Mouse (Mus musculus) olfactory bulb, adult 2 months (tissue): Measurements from ENCODE around the gene Brf1. TPM values are rescaled to one million over a fixed set of nuclear protein-coding genes. Genes with fewer than 3 reads are reported as not detected.

Source experiments
- H3K27ac ChIP-seq: fragments of 200-500 bp; 2 replicates; pipeline ENCODE4 v1.5.1; 2012; ENCODE audit warnings: low read depth, low read length; ENCODE audit not compliant: insufficient read depth
- H3K4me1 ChIP-seq: fragments of 200-500 bp; 2 replicates; pipeline ENCODE4 v1.6.1; 2012; ENCODE audit warnings: low read length; ENCODE audit not compliant: control insufficient read depth, insufficient read depth
- H3K4me3 ChIP-seq: fragments of 200-500 bp; 2 replicates; pipeline ENCODE4 v1.5.1; 2012; ENCODE audit warnings: mild to moderate bottlenecking, low read depth, low read length, moderate library complexity; ENCODE audit not compliant: insufficient read depth
- CTCF ChIP-seq: fragments of 200-500 bp; IDR thresholded peaks from 2 replicates; pipeline ENCODE4 v1.5.1; 2012; ENCODE audit warnings: low read depth, mild to moderate bottlenecking, low read length, moderate library complexity; ENCODE audit not compliant: insufficient read depth
- POLR2A ChIP-seq: fragments of 200-500 bp; IDR thresholded peaks from 2 replicates; pipeline ENCODE4 v1.6.1; 2012; ENCODE audit warnings: mild to moderate bottlenecking, low read depth, low read length, moderate library complexity; ENCODE audit not compliant: insufficient read depth
- WGBS: fragments of 180-500 bp; shearing (Covaris S2); methylation state at CpG from one replicate; pipeline ENCODE4 v1.1.7; 2018; 5-methylcytosine and 5-hydroxymethylcytosine counted together
- polyA plus RNA-seq: library from polyadenylated mRNA; stranded (reverse); fragments of >200 nt; gene quantifications from 2 replicates; pipeline ENCODE4 v1.2.4, GENCODE M21; 2012; ENCODE audit warnings: low replicate concordance; ENCODE audit not compliant: missing spikeins, insufficient read depth, insufficient read length

The Brf1 gene
- polyA plus RNA-seq, 1 experiment = not detected

DNA sequence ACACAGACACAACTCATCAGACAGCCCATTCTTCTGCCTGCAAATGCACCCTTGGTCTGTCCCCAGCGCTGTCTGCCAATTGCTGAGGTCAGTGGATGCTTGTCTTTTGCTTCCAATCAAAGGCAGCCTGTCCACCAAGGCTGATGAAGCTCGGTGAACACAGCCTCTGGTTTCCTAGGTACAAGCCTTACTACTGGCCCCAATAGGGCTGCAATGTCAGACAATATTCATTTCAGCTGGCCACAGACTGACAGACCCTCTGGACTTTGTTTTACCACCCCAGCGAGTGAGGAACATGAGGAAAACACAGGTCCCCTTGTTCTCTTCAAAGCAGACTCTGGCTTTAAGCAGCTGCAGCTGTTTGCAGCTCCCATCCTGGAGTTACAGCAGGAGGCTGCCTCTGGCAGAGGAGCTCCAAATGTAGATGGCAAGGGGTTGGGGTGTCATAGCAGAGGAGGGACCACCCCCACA lies 12.6 kb upstream of the Brf1 start:
- peaks cover 32% of the 10 kb centered on the region for H3K4me1 ChIP-seq
- 17% methylated on average over 3 of the region's 3 CpGs for WGBS
- peak overlapping the region; percentile 82 for H3K27ac ChIP-seq
- no peak for TF ChIP-seq POLR2A
- H3K4me3 ChIP-seq = no peak overlapping the region

- no peak for TF ChIP-seq POLR2A
- no peak for TF ChIP-seq CTCF
- Histone ChIP-seq H3K27ac (no peak overlapping the region), H3K4me3 (no peak overlapping the region), H3K4me1 (peaks cover 30% of the 10 kb centered on the region)
- WGBS = 85% methylated on average over 5 of the region's 5 CpGs
These were observed 11.9 kb upstream of the Brf1 start for GRCm38 (mm10) chr12:113012443-113012842.

- no peak overlapping the region for H3K27ac ChIP-seq
- H3K4me1 ChIP-seq = peaks cover 25% of the 10 kb centered on the region
- H3K4me3 ChIP-seq = no peak overlapping the region
- 65% methylated on average over 6 of the region's 6 CpGs for WGBS
- TF ChIP-seq POLR2A (no peak), CTCF (no peak)
These were observed 11.3 kb upstream of the Brf1 start for GRCm38 (mm10) chr12:113011702-113012360.

DNA sequence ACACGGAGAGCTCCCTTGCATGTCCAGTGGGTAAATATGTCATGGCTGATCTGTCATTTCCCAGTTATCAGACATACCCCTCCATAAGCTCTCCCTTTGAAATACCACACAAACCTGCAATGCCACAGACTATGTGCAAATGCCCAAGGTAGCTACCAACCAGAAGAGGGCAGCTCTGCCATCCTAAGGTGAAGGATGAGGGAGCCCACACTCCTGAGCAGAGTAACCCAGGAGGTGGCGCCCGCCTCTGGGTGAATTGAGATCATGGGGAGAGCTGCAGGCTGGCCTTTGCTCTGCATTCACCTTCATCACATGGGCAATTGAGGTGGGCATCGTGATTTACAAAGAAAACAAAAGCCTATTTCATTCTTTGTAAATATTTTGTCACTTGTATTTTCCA lies 4.5 kb upstream of the Brf1 start:
- Histone ChIP-seq H3K27ac (no peak overlapping the region), H3K4me3 (no peak overlapping the region), H3K4me1 (no peaks in the 10 kb centered on the region)
- WGBS = 26% methylated on average over 4 of the region's 4 CpGs
- 0 out of 2 replicates have a peak, but pooled peaks have one; percentile 41 for TF ChIP-seq CTCF
- no peak for TF ChIP-seq POLR2A

GRCm38 (mm10) chr12:113004011-113004410 lies 3.5 kb upstream of the Brf1 start:
- H3K27ac ChIP-seq = no peak overlapping the region
- no peak for TF ChIP-seq POLR2A
- no peak for TF ChIP-seq CTCF
- no peak overlapping the region for H3K4me3 ChIP-seq
- H3K4me1 ChIP-seq = no peaks in the 10 kb centered on the region
- 83% methylated on average over 8 of the region's 8 CpGs for WGBS

GRCm38 (mm10) chr12:113002667-113003066 lies 2.2 kb upstream of the Brf1 start:
- Histone ChIP-seq H3K27ac (no peak overlapping the region), H3K4me1 (peaks cover 5% of the 10 kb centered on the region), H3K4me3 (no peak overlapping the region)
- WGBS = 42% methylated on average over 2 of the region's 2 CpGs
- no peak for TF ChIP-seq POLR2A
- TF ChIP-seq CTCF = no peak

- WGBS = 4% methylated on average over 5 of the region's 5 CpGs
- TF ChIP-seq CTCF (no peak), POLR2A (no peak)
- Histone ChIP-seq H3K4me3 (peak overlapping the region; percentile 51), H3K4me1 (peaks cover 5% of the 10 kb centered on the region), H3K27ac (peak overlapping the region; percentile 18)
These were observed 600 bp upstream of the Brf1 start for GRCm38 (mm10) chr12:113001133-113001474.

- TF ChIP-seq CTCF (no peak), POLR2A (no peak)
- under 1% methylated on average over 56 of the region's 56 CpGs for WGBS
- H3K27ac ChIP-seq = peak overlapping the region; percentile 77
- peaks cover 5% of the 10 kb centered on the region for H3K4me1 ChIP-seq
- H3K4me3 ChIP-seq = peak overlapping the region; percentile 85
These were observed 773 bp downstream of the Brf1 start for GRCm38 (mm10) chr12:112999569-113000293.

- 64% methylated on average over 4 of the region's 4 CpGs for WGBS
- no peak overlapping the region for H3K27ac ChIP-seq
- peaks cover 9% of the 10 kb centered on the region for H3K4me1 ChIP-seq
- H3K4me3 ChIP-seq = no peak overlapping the region
- TF ChIP-seq CTCF = no peak
- TF ChIP-seq POLR2A = no peak
These were observed 6.4 kb downstream of the Brf1 start for GRCm38 (mm10) chr12:112994153-112994552.
